Mouse (Mus musculus) ovary, postnatal 10 days (tissue): ENCODE data around the gene Tex9.
"Not testable (repeated sequence)": the region's sequence is repeated elsewhere in the genome, so short reads cannot be mapped to it uniquely, and the experiment has no call there.

Experiments used
- DNase-seq: peaks from one replicate; pipeline ENCODE4 v3.0.0; 2022; ENCODE audit warnings: low spot score

Gene Tex9

DNA sequence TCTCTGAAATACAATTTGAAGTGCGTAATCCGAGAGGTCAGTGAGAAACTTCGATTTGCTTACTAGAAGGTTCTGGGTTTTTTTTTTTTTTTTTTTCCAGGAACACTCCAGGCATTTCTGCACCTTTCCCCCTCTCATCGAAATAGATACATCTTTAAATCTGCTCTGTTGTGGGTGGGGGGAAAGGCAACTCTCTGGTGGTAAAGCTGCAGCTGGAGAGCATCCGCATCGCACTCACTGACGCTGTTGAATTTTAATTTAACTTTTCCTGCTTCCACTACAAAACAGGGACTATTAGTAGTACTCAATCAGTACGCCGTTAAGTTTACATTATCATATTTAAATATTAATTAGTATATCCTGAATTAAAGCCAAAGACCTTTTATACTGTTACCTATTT, 53.3 kb downstream of the Tex9 start:
- DNase-seq: no peak

DNA sequence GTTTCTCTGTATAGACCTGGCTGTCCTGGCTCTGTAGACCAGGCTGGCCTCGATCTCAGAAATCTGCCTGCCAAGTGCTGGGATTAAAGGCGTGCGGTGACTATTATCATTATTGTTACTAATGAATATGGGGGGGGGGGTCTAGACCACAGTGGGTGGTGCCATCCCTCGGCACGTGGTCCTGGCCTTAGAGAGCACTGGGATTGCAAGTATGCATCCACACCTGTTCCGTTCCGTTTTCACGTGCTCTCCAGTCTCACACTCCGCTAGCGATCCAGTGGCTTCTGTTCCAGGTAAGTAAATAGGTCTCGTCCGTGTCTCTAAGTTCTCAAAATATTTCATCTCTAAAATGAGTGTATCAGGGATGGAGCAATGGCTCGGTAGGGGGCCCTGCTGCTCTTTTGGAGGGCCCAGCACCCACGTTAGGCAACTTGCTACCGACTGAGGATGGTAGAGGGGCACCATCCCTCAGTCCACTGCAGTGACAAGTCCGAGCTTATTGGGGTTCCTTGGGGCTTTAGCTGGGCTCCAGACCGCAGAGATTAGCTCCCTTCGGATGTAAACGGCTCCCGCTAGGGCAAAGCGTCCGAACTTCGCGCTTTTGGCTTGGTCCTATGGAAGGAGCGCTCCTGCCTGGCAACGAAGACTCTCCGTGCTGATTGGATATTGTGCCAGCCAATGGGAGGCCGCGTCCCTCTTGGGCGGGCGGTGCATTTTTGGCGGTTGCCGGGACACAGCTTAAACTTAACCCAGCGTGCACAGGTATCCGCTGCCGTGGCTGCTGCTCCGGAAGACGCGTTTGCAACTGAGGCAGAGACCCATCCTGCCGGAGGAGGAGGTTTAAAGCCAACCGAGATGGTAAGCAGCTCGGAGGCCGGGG, 54.0 kb downstream of the Tex9 start, which contains the start of gene Mns1:
TSS of gene Mns1 (plus strand) at position 190 of the 880 bp plus-strand sequence.
- peak; percentile 88 for DNase-seq

DNA sequence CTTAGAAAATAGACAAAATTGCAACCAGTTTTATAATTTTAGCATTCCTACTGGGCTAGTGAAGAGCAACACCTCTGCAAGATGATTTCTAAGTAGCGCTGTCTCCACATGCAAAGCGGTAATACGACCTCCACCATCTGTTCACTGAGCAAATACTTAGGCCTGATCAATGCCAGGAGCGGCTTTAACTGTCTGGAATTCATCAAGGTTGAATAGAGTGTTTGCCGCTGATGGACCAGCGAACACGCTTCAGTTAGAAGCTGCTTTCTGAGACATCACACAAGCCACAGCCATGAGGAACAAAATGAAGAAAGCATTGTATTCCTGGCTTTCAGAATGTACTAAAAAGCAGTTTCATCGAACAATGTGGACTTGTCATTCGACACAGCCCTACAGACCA, 57.1 kb downstream of the Tex9 start:
- no peak for DNase-seq

DNA sequence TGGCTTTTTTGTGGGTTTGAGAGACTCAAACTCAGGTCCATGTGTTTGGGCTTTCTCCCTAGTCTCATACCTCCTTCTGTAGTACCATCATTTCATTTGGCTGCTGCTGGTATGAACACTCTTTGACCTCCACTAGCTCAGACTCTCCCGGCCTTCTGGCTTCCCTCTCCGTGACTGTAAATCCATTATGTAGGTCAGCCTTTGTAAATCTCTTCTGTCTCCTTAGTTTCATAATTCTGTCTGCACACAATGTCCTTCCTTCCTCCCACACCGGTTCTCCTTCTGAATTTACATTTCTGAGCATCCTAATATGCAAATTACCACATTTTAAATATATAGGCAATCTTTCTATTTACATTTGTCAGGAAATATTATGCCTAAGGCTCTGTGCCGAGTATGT, 64.2 kb downstream of the Tex9 start:
- no peak for DNase-seq

DNA sequence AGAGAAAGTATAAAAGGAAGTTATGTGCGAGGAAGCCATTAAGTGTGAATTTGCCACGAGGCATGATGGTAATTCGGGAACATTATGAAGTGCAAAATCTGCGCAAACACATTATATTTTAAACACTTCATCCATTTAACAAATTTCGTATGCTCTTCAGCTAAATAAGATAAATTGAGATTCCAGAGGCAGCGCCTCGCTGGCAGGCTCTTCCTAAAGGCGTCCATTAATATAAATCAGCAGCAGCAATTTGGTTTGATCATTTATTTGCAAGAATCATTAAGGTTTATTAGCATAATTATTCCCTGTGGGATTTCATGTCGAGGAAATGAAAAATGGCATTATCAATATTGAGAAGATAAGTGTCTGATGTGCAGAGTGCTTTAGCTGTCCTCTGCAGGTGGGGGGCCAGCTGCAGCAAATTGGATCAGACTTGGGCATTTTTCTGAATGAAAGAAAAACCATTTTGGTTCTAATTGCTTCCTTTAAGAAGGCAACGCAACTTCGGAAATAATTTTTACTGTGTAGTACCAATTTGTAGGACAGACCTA, 66.6 kb downstream of the Tex9 start:
- DNase-seq: no peak

DNA sequence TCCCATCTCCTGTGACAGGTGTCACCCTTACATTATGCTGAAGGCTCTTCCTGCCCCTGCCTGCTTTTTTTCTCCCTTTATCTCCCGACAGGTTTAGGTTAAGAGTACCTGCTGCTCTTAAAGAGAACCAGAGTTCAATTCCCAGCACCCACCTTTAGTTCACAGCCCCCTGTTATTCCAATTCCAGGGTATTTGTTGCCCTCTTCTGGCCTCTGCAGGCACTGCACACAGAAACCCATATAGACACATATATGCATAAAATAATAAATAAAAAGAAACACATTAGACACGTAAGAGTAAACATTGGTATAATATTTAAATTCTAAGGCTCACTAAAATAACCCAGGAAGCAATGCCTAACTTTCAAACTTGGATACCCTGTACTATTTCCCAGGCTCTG, 69.3 kb downstream of the Tex9 start:
- DNase-seq: no peak

DNA sequence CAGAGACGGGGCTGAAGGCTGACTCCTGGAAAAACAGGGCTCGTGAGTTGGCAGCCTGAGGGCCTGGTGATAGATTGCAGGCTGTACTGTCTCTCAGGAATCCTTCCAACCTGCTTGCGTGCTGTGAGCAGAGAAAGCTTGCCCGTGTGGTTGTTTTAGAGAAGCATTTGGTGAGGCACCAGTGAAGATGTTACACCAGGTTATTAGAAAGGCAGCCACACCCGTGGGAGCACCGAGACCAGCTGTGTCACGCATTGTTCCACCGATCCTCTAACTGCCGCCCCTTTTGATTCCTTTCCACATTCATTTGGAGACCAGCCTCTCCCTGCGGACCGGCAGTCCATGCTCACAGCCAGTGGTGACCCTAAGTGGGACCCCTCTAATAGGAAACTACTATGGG, 69.7 kb downstream of the Tex9 start:
- DNase-seq: no peak

DNA sequence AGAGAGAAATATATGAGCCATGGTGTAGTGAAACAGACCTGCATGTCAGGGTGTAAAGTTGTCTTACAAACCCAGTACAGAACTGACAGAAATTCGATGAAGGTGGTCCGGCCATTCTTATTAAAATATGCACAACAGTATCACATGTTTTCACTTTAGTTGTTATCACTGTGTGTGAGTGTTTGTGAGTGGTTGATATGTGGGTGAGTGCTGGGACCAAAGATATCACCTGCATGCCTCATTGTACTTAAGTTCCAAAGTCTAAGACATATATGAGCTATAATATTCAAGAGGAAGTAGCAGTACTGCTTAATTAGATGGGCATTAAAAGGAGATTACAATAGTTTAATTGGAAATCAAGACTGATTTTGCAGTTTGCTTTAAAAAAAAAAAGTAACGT, 71.5 kb downstream of the Tex9 start:
- DNase-seq: no peak

DNA sequence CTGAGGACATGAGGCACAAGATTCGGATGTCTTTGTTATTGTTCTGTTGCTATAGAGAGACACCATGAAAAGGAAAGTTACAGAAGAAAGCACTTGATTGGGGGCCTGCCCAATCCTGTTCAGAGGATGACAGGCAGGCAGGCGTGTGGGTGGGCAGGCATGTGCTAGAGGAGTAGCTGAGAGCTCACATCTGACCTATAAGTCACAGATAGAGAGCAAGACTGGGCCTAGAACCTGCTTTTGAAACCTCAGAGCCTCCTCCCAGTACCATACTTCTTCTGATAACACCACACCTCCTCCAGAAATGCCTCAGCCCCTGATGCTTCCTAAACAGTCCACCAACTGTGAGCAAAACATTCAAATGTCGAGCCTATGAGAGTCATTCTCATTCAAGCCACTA, 73.6 kb downstream of the Tex9 start:
- no peak for DNase-seq

DNA sequence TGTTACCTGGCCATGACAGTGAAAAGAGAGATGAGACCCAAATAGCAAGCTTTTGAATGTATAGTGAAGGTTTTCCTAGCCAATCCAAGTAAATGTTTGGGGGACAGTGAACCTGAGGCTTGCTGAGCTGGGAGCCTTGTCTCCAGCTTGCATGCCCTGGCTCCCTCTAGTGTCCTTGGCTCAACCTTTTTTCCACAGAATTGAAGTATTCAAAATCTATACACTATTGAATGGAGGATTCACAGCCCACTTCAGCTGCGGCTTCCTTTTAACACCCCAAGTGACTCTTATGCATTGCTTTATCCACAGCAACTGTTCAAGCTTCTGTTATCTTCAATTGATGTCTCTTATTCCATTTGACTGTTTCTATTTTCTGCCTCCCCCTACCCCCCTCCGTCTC, 80.3 kb downstream of the Tex9 start:
- no peak for DNase-seq

DNA sequence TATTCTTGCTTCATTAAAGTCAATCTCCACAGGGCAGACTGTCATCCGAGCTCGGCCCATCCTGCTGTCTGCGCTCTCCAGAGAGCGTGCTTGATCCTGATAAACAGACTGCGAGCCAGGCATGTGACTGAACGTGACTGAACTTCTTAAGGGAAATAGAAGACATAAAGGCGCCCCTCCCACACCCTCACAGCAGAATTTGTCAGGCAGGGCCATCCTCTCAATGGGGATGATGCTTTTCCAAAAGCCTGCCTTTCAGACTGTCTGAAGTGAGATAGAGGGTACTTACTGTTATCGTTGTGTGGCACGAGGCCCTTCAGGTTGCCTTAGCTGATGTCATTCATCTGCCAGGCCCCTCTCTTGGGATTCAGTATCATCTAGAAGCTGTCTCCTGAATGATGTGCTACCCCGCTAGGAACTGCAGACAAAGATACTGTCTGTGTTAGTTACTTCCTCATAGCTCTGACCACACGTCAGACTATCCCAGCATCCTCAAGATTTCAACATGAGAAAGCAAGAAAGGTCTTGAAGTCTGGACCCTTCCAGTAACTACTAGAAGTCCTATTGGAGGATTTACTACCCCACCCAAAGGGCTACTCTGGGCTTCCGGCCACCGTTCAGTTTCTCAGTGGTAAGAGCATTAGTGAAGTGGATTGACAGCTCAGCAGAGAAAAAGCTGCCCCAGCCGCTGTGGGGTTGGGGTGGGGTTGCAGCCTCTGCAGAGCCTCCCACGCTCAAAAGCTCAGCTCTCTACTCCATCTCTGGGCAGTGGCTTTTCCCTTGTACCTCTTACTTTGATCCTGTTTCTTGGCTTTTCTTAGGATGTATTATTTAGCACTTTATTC, 82.4 kb downstream of the Tex9 start:
- DNase-seq: no peak

DNA sequence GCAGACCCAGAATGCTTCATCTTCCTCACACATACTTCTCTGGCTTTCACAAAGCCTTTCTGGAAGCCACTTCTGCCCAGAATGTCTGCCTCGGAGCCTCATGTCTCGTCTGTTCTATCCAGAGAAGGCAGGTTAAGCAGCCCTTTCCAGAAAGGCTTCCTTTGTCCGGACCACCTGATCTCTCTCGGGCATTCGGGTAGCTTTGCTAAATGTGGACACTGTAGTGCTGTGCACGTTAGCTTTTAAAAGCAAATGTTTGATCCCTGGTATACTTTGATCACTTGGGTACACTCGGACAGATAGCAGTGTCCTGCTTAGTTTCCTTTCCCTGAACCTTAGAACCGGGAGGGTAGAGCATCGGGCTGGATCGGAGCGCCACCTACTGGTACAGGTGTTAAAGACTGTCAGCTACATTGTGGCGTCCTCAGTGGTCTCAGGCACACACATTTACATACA, 83.9 kb downstream of the Tex9 start:
- DNase-seq: peak; percentile 61

DNA sequence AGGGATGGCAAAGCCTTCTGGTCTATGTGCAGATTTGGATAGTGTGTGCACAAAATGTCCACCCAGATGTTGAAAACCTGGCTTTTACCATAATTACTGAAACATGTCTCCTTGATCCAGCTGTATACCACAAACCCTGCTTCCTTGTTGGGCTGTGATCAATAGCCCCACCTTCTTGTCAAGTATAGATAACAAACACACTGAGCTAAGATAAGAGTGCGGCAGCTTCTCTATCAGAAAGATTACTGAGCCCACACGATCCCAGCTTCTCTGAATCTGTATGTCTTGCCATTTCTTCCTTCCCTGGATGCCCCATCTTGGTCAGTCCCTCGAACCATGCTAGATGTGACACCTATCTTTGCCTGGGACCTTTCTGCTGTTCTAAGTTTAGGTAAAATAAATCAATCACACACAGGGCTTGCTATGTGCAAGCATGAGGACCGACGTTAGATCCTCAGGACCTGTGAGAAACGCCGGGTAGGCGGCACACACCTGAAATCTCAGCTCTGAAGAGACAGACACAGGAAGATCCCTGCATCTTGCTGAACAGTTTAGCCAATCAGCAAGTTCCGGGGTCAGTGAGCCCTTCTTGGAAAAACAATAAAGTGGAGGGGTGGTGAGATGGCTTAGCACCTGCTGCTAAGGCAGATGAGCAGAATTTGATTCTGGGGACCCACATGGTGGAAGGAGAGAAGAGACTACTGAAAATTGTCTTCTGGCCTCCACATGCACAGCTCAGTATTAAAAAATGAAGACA, 86.0 kb downstream of the Tex9 start:
- no peak for DNase-seq

DNA sequence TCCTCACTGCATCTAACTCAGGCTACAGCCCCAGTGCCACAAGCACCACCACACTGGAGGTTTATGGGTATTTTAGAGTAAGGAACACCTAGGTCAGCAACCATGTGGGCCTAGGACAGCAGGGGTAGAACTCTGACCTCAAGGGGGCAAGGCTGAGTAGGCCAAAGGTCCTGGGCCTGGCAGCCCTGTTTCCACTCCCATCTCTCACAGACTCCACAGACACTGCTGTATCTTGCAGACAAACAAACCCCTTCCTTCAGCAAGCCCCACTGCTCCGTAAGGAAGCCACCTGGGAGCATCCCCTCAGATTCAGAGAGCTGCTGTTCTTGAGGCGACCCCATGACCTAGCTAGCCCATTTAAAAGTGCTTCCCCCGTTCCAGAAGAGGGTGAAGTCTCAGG, 87.1 kb downstream of the Tex9 start:
- no peak for DNase-seq

DNA sequence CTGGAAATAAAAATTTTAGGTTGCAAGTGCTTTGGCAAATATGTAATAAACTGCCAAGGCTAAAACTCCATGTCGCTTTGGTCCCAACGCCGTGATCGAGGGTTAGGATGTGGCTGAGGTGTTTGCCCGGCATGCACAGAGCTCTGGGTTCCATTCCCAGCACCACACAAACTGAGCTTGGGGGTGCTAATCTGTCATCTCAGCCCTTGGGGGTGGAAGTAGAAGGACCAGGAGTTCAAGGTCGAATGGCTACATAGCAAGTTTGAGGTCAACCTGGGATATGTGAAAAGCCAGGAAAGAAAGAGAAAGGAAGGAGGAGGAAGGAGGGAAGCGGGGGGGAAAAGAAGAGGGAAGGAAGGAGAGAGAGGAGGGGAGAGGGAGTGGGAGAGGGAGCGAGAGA, 87.6 kb downstream of the Tex9 start:
- DNase-seq: no peak

DNA sequence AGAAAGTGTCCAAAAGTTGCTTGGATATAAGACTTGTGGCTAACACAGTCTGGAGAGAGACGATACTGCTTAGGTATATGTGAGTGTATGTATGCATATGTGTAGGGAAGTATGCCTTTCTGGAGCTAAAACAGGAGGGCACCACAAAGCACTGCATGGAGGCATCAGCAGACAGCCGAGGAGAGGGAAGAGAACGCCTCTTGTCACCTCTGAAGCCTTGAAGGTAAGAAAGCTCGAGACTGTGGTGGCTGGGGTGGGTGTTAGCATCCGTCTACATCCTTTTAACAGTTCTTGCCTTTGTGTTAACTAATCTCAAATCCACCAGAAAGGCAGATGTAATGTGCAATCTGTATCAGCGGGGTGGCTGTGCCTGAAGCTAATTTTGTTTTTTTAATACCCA, 88.6 kb downstream of the Tex9 start:
- no peak for DNase-seq

DNA sequence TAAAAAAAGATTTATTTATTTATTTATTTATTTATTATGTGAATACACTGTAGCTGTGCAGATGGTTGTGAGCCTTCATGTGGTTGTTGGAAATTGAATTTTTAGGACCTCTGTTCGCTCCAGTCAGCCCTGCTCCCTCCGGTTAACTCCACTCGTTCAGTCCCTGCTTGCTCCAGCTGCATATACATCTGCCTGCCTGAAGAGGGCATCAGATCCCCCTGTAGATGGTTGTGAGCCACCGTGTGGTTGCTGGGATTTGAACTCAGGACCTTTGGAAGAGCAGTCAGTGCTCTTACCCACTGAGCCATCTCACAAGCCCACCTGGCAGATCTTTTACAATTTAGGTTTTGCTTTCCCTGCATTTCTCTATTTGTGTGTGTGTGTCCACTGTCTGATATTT, 90.2 kb downstream of the Tex9 start:
- not testable (repeated sequence) for DNase-seq
